Mouse (Mus musculus) v-Abl transformed pro-B cells (cell line): ENCODE measurements around the gene Slc26a9.
"Not testable (repeated sequence)": the region's sequence is repeated elsewhere in the genome, so short reads cannot be mapped to it uniquely, and the experiment has no call there.

ENCODE experiments used
- in situ Hi-C, 2 experiments: fragments of 400-800 bp; cut with MboI; formaldehyde crosslinking; loops; one replicate each; pipeline ENCODE4 v1.15.1; 2025; ENCODE audit not compliant: unreplicated experiment in 2 of 2

The Slc26a9 gene

DNA sequence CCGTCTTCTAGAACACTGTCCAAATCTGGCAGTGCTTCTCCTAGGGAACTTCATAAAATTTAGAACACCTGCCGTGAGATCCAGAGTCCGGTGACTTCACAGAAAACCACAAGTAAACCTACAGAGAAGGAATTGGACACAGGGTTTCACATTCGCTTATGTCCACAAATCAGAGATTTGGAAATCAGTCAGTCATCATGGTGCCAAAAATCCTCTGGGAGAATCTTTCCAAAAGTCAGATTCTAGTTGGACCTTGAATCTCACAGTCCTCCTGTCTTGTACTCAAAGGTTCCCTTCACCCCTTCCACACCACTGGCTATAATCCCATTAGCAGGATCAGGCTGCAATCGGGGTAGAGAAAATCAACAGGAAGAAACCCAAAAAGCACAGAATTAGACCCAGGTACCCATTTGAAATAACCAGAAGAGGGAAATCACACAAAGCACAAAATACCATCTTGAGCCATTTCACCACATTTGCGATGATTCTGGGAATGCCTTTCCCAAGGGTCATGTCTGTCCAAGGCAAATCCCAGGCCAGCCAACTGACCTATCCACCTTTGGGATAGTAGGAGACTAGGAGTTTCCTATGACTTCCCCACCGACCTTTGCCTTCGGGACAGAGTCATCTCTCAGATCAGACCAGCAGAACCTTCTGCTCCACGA is 68.9 kb downstream of the Slc26a9 start:
- in situ Hi-C loops = loop anchor here in 1 of 2 experiments (5.0 kb wide), 1 partner anchor 70 kb away; no protein-coding TSS in a partner anchor

DNA sequence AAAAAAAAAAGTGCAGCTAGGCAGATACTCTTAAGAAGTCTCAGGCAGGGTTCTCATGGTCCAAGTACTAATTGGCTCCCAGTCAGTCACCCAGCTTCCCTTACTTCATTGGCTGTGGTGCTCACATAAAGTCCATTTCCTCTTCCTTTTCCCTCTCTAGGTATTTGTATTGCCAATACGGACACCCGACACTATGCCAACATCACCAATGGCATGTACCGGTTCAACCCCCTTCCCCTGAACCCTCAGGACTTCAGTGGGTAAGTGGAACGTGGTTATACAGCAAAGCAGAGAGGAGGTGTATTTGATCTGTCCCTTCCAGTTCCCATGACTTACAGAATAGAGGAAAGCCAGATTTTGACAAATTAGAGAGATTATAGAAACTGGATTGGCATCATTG is 69.9 kb downstream of the Slc26a9 start:
- in situ Hi-C loops = loop anchor here in 1 of 2 experiments (5.0 kb wide), 1 partner anchor 69 kb away; no protein-coding TSS in a partner anchor

DNA sequence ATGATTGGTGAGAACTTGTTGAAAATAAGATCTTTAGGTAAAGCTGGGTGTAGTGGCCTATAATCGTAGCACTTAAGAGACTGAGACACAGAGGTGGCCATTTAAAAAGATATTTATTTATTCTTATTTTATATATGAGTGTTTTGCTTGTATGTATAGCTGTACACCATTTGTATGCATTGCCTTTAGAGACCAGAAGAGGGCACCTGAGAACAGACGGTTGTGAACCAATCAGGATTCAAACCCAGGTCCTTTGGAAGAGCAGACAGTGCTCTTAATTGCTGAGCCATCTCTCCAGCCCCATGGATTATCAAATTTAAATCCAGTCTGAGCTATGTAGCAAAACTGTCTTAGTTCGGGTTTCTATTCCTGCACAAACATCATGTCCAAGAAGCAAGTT is 70.4 kb downstream of the Slc26a9 start:
- in situ Hi-C loops = loop anchor here in 1 of 2 experiments (5.0 kb wide), 1 partner anchor 68 kb away; no protein-coding TSS in a partner anchor

DNA sequence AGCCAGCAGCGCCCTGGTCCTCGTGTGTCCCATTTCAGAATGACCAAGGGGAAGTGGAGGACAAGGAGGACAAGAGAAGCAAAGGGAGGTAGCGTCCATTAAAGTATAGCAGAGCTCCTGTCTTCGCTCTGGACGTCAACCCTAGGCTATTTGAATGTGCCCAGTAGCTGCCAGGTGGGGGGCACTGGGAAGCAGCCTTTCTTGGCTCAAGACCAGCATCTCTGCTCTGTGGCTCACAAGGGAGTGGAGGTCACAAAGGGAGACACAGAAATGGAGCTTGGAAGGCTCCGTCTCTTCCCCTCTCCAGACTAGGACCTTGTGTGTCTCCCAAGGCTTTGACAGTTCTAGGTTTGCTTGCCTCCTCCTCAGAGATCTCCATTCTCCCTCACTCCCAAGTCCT is 73.1 kb downstream of the Slc26a9 start:
- in situ Hi-C loops = no loop called here

DNA sequence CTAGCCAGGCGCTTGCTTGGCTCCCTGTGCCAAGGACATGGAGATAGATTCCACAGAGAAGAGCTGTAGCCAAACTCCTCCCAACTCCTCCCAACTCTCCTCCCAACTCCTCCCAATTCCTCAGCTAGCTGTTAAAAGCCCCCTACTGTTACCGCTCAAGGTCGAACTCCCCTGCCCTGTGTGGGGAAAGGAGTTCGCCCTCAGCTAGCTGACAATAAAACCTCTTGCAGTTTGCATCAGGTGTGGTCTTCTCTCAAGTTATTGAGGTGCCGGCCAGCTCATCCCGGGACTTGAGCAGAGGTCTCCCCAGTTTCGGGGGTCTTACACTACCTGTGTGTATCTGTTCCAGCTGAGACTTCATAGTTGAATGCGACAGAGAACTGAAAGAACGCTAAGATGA is 76.5 kb downstream of the Slc26a9 start:
- in situ Hi-C loops = not testable (repeated sequence)

DNA sequence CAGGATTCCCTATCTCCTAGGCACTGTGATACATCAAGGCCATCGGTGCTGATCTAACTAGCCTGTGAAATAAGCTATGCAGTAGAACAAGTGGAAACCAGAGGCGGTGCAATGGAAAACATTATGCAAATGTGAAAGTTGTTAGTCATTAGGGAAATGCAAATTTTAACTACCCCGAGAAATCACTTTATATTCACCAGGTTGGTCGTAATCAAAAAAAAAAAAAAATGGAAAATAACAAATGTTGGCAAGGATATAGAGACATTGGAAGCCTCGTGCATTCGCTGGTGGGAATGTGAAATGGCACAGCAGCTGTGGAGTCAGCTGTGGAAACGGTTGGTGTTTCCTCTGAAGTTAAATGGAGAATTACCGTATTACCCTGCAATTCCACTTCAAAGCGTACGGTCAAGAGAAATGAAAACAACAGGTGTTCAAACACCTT is 77.1 kb downstream of the Slc26a9 start:
- in situ Hi-C loops = no loop called here
